Mouse (Mus musculus) CD4-positive, CD25-positive, alpha-beta regulatory T cell, adult 4 months (primary cell): ENCODE measurements around the gene P2ry6. TPM values are rescaled to one million over a fixed set of nuclear protein-coding genes. Genes with fewer than 3 reads are reported as not detected.

Experiments used
- ATAC-seq: one replicate; pipeline ENCODE4 v1.8.0; 2017
- polyA plus RNA-seq, 2 experiments: library from polyadenylated mRNA; unstranded; fragments of 100-300 nt; shearing (Covaris generic); gene quantifications; one replicate each; pipeline ENCODE4 v1.2.1; 2017

The P2ry6 gene
- not detected for polyA plus RNA-seq

GRCm38 (mm10) chr7:100974135-100974903 is at the start of gene P2ry6:
P2ry6 (minus strand) TSS chr7:100974649.
- ATAC-seq = no peak

GRCm38 (mm10) chr7:101017492-101017891 is 43.0 kb upstream of the P2ry6 start:
- ATAC-seq = no peak

GRCm38 (mm10) chr7:101017021-101017461 is 42.6 kb upstream of the P2ry6 start:
- ATAC-seq = no peak

- no peak for ATAC-seq
These were observed 40.5 kb upstream of the P2ry6 start for GRCm38 (mm10) chr7:101014985-101015384.

GRCm38 (mm10) chr7:101014041-101014440 is 39.6 kb upstream of the P2ry6 start:
- no peak for ATAC-seq

- no peak for ATAC-seq
These were observed 38.1 kb upstream of the P2ry6 start, which contains the start of gene P2ry2 for GRCm38 (mm10) chr7:101012541-101012940. P2ry2 (minus strand) TSS chr7:101012866.

GRCm38 (mm10) chr7:101011681-101012367 is 37.4 kb upstream of the P2ry6 start:
- peak; percentile 72 for ATAC-seq

- no peak for ATAC-seq
These were observed 36.3 kb upstream of the P2ry6 start for GRCm38 (mm10) chr7:101010741-101011140.

- no peak for ATAC-seq
These were observed 31.8 kb upstream of the P2ry6 start for GRCm38 (mm10) chr7:101006201-101006600.

GRCm38 (mm10) chr7:101005119-101005518 is 30.7 kb upstream of the P2ry6 start:
- ATAC-seq = no peak

GRCm38 (mm10) chr7:101003442-101004326 is 29.2 kb upstream of the P2ry6 start:
- no peak for ATAC-seq

- ATAC-seq = no peak
These were observed 27.8 kb upstream of the P2ry6 start for GRCm38 (mm10) chr7:101002274-101002673.

- ATAC-seq = no peak
These were observed 25.2 kb upstream of the P2ry6 start for GRCm38 (mm10) chr7:100999623-101000022.

GRCm38 (mm10) chr7:100998578-100998960 is 24.1 kb upstream of the P2ry6 start:
- ATAC-seq = no peak

GRCm38 (mm10) chr7:100997951-100998577 is 23.6 kb upstream of the P2ry6 start:
- ATAC-seq = no peak

- ATAC-seq = no peak
These were observed 22.8 kb upstream of the P2ry6 start for GRCm38 (mm10) chr7:100997215-100997614.

GRCm38 (mm10) chr7:100995951-100996350 is 21.5 kb upstream of the P2ry6 start:
- ATAC-seq = no peak

- ATAC-seq = no peak
These were observed 20.9 kb upstream of the P2ry6 start for GRCm38 (mm10) chr7:100995260-100995864.

- ATAC-seq = no peak
These were observed 18.7 kb upstream of the P2ry6 start for GRCm38 (mm10) chr7:100993166-100993565.

GRCm38 (mm10) chr7:100991972-100992371 is 17.5 kb upstream of the P2ry6 start:
- ATAC-seq = no peak

- no peak for ATAC-seq
These were observed 16.3 kb upstream of the P2ry6 start for GRCm38 (mm10) chr7:100990636-100991311.
